Mouse (Mus musculus) lung, postnatal 0 days (tissue): Measurements from ENCODE around the gene Exoc6b. TPM values are rescaled to one million over a fixed set of nuclear protein-coding genes. Genes with fewer than 3 reads are reported as not detected.

Source experiments
- ATAC-seq: fragments of 200-750 bp; cut with Nextera tagmentation; 2 replicates; pipeline ENCODE4 v1.8.0; 2017; ENCODE audit warnings: moderate library complexity
- DNase-seq: peaks from one replicate; pipeline ENCODE4 v3.0.0-alpha.2; 2016; ENCODE audit warnings: low spot score
- H3K27ac ChIP-seq: fragments of 300-500 bp; sonication (generic); 2 replicates; pipeline ENCODE4 v1.5.1; 2014; ENCODE audit warnings: antibody characterized with exemption, mild to moderate bottlenecking, low read length, mixed read lengths
- H3K27me3 ChIP-seq: fragments of 300-500 bp; sonication (generic); replicated peaks from 2 replicates; pipeline ENCODE4 v1.6.1; 2014; ENCODE audit warnings: low read length, mixed read lengths; ENCODE audit not compliant: insufficient read depth
- H3K36me3 ChIP-seq: fragments of 300-500 bp; sonication (generic); 2 replicates; pipeline ENCODE4 v1.6.1; 2014; ENCODE audit warnings: low read length, mixed read lengths; ENCODE audit not compliant: insufficient read depth
- H3K4me1 ChIP-seq: fragments of 300-500 bp; sonication (generic); 2 replicates; pipeline ENCODE4 v1.6.1; 2014; ENCODE audit warnings: antibody characterized with exemption, low read depth, low read length, mixed read lengths; ENCODE audit not compliant: insufficient read depth
- H3K4me2 ChIP-seq: fragments of 300-500 bp; sonication (generic); replicated peaks from 2 replicates; pipeline ENCODE4 v1.6.1; 2014; ENCODE audit warnings: low read depth, mild to moderate bottlenecking, low read length, moderate library complexity, mixed read lengths
- H3K4me3 ChIP-seq: fragments of 300-500 bp; sonication (generic); 2 replicates; pipeline ENCODE4 v1.5.1; 2014; ENCODE audit warnings: low read depth, low read length
- H3K9ac ChIP-seq: fragments of 300-500 bp; sonication (generic); replicated peaks from 2 replicates; pipeline ENCODE4 v1.6.1; 2014; ENCODE audit warnings: low read depth, mild to moderate bottlenecking
- H3K9me3 ChIP-seq: fragments of 300-500 bp; sonication (generic); 2 replicates; pipeline ENCODE4 v1.6.1; 2016; ENCODE audit warnings: low read length, mixed read lengths
- CTCF ChIP-seq: IDR thresholded peaks from 2 replicates; pipeline ENCODE4 v1.5.1; 2016; ENCODE audit warnings: antibody characterized with exemption, mild to moderate bottlenecking
- EP300 ChIP-seq: IDR thresholded peaks from 2 replicates; pipeline ENCODE4 v1.6.1; 2016; ENCODE audit warnings: antibody characterized with exemption, mild to moderate bottlenecking, control low read depth
- WGBS: fragments of 180-500 bp; shearing (Covaris S2); extraction: QIAGEN DNeasy Blood & Tissue Kit; methylation state at CpG from one replicate; pipeline ENCODE4 v1.1.7; 2014; 5-methylcytosine and 5-hydroxymethylcytosine counted together
- polyA plus RNA-seq: library from polyadenylated mRNA; unstranded; fragments of >200 nt; fragmentation: Nextera tagmentation; extraction: Ambion mirVana; gene quantifications from 2 replicates; pipeline ENCODE4 v1.2.1, GENCODE M21; 2015

Exoc6b gene
- polyA plus RNA-seq, 1 experiment from 2014 or later = 14.8 TPM

DNA sequence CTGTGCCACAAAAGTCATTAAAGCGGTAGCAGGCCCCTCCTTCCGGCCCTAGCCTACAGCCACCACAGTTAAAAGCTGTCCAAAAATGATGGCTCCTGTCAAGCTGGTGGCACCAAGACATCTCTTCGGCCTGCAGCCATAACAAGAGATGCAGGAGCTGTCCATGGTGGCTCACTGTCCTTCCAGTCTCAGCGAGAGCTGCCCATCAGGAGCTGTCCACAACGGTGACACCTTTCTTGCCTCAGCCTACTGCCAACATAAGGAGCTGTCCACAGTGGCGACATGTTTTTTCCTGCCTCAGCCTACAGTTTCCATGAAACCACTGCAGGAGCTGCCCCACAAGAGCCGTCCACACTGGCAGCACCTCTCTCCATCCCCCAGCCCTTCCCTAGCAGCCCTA lies 395.2 kb downstream of the Exoc6b start:
- H3K4me3 ChIP-seq = no peak overlapping the region
- H3K4me1 ChIP-seq = no peaks in the 10 kb centered on the region
- H3K9me3 ChIP-seq = peaks cover 9% of the 10 kb centered on the region
- H3K27me3 ChIP-seq = no peaks in the 10 kb centered on the region
- 88% methylated on average over 7 of the region's 7 CpGs for WGBS
- DNase-seq (no peak), ATAC-seq (no peak)
- TF ChIP-seq CTCF (no peak), EP300 (no peak)
- no peak overlapping the region for H3K9ac ChIP-seq
- no peak overlapping the region for H3K4me2 ChIP-seq
- H3K27ac ChIP-seq = no peak overlapping the region
- no peaks in the 10 kb centered on the region for H3K36me3 ChIP-seq

DNA sequence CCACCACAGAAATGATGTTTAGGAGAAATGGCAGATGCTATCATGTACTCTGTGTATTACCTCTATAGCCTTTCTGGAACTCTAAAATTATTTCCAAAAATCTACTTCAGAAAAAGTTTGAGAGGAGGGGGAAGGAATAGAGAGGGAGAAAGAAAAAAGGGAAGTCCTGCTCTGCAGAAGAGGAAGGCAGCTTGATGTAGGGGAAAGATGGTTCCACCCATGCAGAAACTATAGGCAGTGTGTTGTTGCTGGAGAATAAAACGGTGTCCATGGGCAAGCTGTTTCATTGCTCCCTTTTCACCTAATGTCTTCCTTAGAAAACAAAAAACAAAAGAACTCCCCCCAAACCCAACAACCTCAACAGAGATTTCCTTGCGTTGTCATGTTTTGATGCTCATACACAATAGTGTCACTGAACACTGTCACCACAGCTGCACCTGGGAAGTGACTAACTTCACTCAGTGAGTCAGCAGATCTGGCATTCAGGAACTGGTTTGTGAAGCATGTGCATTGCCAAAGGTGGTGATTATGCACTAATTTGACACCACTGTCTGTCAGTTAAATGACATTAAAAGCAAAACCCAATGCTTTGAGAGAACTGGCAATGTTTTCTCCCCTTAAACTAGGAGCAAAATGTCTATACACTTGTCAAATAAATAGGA lies 407.7 kb downstream of the Exoc6b start:
- ATAC-seq (no peak), DNase-seq (no peak)
- Histone ChIP-seq H3K27ac (no peak overlapping the region), H3K36me3 (no peaks in the 10 kb centered on the region), H3K4me3 (no peak overlapping the region), H3K4me2 (no peak overlapping the region), H3K27me3 (no peaks in the 10 kb centered on the region), H3K9ac (no peak overlapping the region), H3K9me3 (no peaks in the 10 kb centered on the region), H3K4me1 (no peaks in the 10 kb centered on the region)
- no peak for TF ChIP-seq CTCF
- WGBS = 67% methylated on average over 2 of the region's 2 CpGs

DNA sequence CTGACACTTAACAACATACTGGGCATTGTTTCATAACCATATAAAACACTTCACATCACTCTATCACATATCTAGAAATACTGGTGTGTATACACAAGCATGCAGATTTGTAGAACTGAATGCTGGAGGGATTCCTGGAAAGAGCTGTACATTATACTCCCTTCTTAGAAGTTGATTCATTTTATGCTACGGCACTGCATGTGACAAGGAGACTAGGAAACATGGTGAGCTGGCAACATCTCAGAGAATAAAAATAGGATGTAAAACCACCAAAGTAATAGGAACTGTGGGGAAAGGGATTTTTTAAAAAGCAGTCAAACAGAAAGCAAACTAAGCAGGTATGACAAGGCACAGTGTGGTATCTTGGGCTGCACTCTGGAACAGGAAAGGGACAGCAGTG lies 408.3 kb downstream of the Exoc6b start:
- Histone ChIP-seq H3K36me3 (no peaks in the 10 kb centered on the region), H3K27ac (no peak overlapping the region), H3K4me3 (no peak overlapping the region), H3K4me1 (no peaks in the 10 kb centered on the region), H3K9ac (no peak overlapping the region), H3K9me3 (no peaks in the 10 kb centered on the region), H3K4me2 (no peak overlapping the region), H3K27me3 (no peaks in the 10 kb centered on the region)
- ATAC-seq (no peak), DNase-seq (no peak)
- 69% methylated on average over 1 of the region's 1 CpGs for WGBS
- no peak for TF ChIP-seq CTCF

DNA sequence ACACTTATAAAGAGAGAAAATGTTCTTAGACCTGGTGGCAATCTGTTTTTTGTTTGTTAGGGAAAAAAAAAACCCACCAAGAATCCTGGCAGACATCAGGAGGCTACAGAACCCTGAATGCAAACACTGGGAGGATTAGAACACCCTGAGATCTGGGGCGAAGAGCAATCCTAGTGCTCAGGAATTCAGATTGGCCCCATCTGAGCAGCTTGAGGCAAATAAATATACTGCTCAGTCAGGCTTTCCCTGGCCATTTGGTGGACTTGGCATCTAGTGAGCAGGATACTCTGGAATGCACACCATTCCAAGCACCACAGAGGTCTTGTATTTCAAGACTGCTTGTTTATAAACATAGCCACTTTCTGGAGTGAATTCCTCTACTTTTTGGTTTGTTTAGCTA lies 412.2 kb downstream of the Exoc6b start:
- no peaks in the 10 kb centered on the region for H3K9me3 ChIP-seq
- no peaks in the 10 kb centered on the region for H3K36me3 ChIP-seq
- DNase-seq (no peak), ATAC-seq (no peak)
- H3K4me3 ChIP-seq = no peak overlapping the region
- TF ChIP-seq EP300 (no peak), CTCF (no peak)
- H3K4me1 ChIP-seq = no peaks in the 10 kb centered on the region
- H3K27ac ChIP-seq = no peak overlapping the region
- H3K4me2 ChIP-seq = no peak overlapping the region
- WGBS = 50% methylated on average over 1 of the region's 1 CpGs
- H3K9ac ChIP-seq = no peak overlapping the region
- no peaks in the 10 kb centered on the region for H3K27me3 ChIP-seq

DNA sequence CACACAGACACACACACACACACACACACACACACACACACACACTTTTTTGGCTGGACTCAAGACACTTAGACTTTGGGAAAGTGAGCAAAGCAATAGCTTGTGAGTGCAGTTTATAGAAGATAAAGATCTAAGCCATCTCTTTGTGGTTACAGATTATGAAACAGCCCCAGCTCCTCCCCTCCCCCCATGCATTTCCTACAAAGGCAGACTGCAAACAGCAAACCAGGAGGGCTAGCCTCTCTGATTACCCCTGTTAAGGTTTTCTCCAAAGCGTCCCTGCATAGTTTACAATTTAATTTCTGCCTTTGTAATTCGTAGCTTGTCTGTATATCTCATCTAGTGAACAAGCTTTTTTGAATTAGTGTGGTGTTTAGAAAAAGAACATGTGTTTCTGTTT lies 412.6 kb downstream of the Exoc6b start:
- ATAC-seq (no peak), DNase-seq (no peak)
- H3K4me2 ChIP-seq = no peak overlapping the region
- H3K4me1 ChIP-seq = no peaks in the 10 kb centered on the region
- H3K4me3 ChIP-seq = no peak overlapping the region
- H3K36me3 ChIP-seq = no peaks in the 10 kb centered on the region
- TF ChIP-seq CTCF = no peak
- no peak for TF ChIP-seq EP300
- H3K9me3 ChIP-seq = no peaks in the 10 kb centered on the region
- no peak overlapping the region for H3K27ac ChIP-seq
- WGBS = 28% methylated on average over 2 of the region's 2 CpGs
- no peak overlapping the region for H3K9ac ChIP-seq
- H3K27me3 ChIP-seq = no peaks in the 10 kb centered on the region

DNA sequence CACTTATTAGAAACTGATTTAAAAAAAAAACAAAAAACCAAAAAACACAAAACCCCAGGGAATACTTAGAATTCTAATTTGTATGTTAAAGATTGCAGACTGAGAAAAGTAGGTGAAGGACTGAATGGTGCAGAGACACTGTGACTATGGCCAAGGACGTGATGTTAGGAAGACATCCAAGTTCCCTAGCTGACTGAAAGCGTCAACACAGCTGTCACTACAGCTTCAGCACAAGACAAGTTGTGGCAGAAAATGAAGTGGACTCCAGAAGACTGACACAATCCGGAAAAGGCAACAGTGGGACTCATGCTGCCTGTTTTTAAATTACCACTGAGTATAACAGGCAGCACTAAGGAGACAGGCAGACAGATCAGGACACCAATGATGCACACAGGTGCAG lies 417.4 kb downstream of the Exoc6b start:
- 67% methylated on average over 3 of the region's 3 CpGs for WGBS
- DNase-seq (no peak), ATAC-seq (no peak)
- H3K4me2 ChIP-seq = no peak overlapping the region
- H3K27ac ChIP-seq = no peak overlapping the region
- no peaks in the 10 kb centered on the region for H3K4me1 ChIP-seq
- no peaks in the 10 kb centered on the region for H3K9me3 ChIP-seq
- H3K36me3 ChIP-seq = no peaks in the 10 kb centered on the region
- no peak overlapping the region for H3K9ac ChIP-seq
- H3K4me3 ChIP-seq = no peak overlapping the region
- H3K27me3 ChIP-seq = no peaks in the 10 kb centered on the region
- TF ChIP-seq CTCF (no peak), EP300 (no peak)

DNA sequence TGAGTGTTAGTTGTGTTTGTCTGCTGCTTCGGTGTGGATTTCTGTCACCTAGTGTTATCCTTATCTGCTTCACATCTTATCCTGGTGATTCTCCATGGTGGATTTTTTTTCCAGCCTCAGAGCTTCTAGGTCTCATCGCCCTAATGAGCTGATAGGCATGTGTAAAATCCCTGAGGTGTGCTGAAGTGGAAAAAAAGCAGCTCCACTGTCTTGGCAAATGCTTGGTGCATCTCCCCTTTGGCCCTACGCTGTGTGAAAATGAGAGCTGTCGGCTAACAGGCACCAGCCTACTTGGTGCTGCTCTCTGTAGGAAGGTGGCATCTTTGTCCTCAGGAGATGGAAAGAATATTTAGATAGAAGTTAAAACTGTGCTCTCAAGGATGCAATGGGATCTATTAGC lies 422.1 kb downstream of the Exoc6b start:
- H3K4me3 ChIP-seq = no peak overlapping the region
- ATAC-seq (no peak), DNase-seq (no peak)
- H3K9me3 ChIP-seq = no peaks in the 10 kb centered on the region
- no peak overlapping the region for H3K9ac ChIP-seq
- 58% methylated on average over 4 of the region's 4 CpGs for WGBS
- H3K4me1 ChIP-seq = no peaks in the 10 kb centered on the region
- no peaks in the 10 kb centered on the region for H3K36me3 ChIP-seq
- no peaks in the 10 kb centered on the region for H3K27me3 ChIP-seq
- no peak overlapping the region for H3K4me2 ChIP-seq
- H3K27ac ChIP-seq = no peak overlapping the region
- TF ChIP-seq EP300 (no peak), CTCF (no peak)
